Mouse (Mus musculus) 3T3-L1 (cell line): ENCODE results near the gene Gba.

Experiments
- DNase-seq: peaks from one replicate; pipeline ENCODE4 v3.0.0-alpha.2; 2015; ENCODE audit warnings: low read depth, low spot score

The Gba gene

DNA sequence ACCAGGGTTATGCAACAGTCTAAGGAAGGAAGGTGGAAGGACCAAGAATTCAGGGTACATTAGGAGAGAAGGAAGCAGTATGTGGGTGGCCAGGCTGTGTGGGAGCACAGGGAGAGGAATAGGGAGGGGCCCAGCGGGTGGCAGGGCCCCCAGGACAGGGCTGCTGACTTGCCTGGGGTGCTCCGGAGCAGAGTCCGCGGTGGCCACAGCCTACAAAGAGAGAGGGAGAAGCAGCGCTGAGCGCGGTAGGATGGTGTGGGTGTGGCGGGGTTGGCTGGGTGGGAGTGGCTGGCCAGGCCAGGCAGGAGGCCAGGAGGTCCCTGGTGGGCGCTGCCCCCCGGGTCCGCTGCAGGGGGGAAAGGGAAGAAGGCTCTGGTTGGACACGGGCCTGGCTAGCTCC lies 35.8 kb downstream of the Gba start:
- DNase-seq, result no peak

DNA sequence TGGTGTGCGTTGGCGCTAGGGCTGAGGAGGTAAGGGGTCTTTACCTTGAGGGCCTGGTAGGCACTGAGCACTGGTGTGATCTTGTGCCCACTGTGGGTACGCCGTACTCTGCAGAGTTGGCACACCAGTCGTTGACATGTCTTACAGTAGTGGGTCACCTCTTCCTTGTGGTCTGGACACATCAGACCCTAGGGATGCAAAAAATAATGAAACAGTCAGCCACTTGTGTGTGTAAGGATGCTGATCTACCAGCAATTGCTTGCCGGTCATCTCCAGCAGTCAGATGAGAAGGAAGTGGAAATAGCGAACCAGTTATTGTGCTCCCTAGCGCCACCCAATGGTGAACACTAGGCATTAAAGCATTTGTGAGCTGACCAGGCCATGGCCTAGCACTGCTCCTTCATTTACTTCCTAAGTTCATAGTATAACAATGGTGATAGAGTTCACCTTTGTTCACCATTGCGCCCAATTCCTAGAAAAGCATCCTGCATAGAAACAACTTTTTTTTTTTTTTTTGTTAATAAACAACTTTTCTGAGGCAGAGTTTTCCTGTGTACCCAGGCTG lies 39.7 kb downstream of the Gba start:
- DNase-seq, result peak; percentile 75

DNA sequence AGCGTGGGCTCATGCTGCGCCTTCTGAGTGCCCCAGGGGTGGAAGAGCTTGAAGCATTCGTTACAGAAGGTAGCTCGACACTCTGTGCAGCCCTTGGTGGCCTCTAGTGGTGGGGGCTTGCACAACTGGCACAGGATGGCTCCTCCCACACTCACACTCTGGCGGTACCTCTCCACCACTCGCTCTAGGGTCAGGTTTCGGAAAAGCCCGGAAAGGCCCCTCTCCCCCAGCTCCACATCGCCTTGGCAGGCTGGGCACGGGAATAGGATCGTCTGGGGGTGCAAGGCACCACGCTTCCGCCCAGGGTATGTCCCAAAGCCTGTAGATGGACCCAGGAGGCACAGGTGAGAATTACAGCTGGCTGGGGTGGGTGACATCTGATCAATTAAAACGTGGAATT lies 40.9 kb downstream of the Gba start:
- DNase-seq, result peak; percentile 46

- peak; percentile 52 for DNase-seq
Measured at GRCm38 (mm10) chr3:89244158-89244981, 41.6 kb downstream of the Gba start.

GRCm38 (mm10) chr3:89244982-89245687 lies 42.4 kb downstream of the Gba start:
- DNase-seq, result no peak

- DNase-seq, result peak; percentile 83
Measured at GRCm38 (mm10) chr3:89245688-89246171, 43.0 kb downstream of the Gba start, which contains the start of gene Krtcap2. TSS of gene Krtcap2 (plus strand) at chr3:89245966.

- DNase-seq, result peak; percentile 96
Measured at GRCm38 (mm10) chr3:89246261-89247100, 43.8 kb downstream of the Gba start, which contains the start of gene Trim46. TSS of gene Trim46 (minus strand) at chr3:89246309.

- DNase-seq, result no peak
Measured at GRCm38 (mm10) chr3:89247466-89247865, 44.7 kb downstream of the Gba start.

DNA sequence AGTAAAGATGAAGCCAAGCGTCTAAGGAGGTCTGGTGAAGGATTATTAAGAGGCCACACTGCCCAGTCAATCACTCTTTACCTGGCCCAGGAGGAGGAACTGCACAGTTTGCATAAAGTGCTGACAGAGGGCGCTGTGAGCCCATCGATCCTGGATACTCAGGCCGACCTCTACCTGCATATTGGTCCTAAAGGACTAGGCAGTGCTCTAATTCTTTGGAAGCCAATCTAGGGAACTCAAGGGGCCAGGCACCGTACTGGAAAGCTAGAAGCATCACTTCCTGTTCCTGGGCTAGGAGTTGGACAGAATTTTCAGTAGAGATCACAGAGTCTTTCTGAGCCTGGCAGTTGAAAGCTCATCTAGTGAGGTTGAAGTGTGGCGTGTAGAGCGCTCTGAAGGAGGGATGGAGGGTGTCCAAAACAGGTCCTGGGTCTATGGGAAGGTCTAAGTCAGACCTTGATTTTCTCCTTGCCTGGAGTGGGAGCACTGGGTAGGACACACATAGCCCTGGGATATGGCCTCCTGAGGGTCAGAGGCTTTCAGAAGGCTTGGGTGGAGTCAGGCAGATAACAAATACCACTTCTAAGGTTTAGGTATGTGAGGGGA lies 47.8 kb downstream of the Gba start:
- peak; percentile 65 for DNase-seq

DNA sequence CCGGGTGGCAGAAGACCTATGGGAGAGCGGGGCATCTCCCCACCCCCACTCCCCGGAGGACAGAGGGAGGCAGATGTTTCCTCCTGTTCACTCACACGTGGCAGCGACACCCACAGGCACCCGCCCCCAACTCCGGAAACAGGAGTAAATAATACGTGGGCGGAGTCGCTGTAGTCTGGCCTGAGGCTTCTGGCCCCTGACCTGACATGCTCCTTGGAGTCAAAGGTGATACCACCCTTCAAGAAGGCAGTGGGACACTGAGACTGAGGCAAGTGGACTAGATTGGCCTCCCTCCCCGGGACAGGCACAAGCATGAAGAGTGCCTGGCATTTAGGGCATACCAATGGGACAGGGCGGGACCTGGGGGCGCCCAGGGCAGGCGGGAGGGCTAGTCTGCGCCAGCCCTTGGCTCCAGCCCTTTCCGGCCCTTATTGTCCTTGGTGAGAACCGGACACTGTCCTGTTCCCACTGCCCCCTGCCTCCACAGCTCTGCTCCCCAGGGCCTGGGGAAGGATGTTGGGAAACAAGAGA lies 48.7 kb downstream of the Gba start:
- no peak for DNase-seq

DNA sequence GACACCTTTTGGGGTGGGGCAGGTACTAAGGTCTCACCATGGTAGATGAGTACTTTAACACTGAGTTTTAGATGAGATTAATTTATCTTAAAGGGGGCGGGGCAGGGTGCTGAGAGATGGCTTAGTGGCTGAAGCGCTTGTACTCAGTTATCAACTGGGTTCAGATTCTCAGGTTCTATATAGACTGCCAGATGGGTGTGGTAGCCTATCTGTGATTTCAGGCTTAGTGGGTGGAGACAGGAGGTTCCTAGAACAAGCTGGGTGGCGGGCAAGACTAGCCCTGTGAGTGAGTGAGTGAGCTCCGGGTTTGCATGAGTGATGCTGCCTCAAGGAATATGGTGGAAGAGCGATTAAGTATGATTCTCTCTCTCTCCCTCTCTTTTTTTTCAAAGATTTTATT lies 52.3 kb downstream of the Gba start:
- DNase-seq, result no peak

GRCm38 (mm10) chr3:89256177-89256576 lies 53.4 kb downstream of the Gba start:
- DNase-seq, result peak; percentile 61
